Mouse (Mus musculus): Measurements from ENCODE around the gene Vsir. TPM values are rescaled to one million over a fixed set of nuclear protein-coding genes. Genes with fewer than 3 reads are reported as not detected.

The Vsir gene
- polyA plus RNA-seq, 1 experiment from 2014 or later: 1.9 TPM

Other genes with a start within 250 kb of the Vsir start
- gene Spock2, start 240.6 kb upstream of the Vsir start, polyA plus RNA-seq (2016; fragmentation: Nextera tagmentation; extraction: Ambion mirVana): 7.9 and 16.0 TPM in 2 replicates
- 2.0 and 2.5 TPM in 2 replicates for gene Chst3, start 127.6 kb upstream of the Vsir start, polyA plus RNA-seq (2016; fragmentation: Nextera tagmentation; extraction: Ambion mirVana)
- gene Psap, start 69.2 kb upstream of the Vsir start, polyA plus RNA-seq (2016; fragmentation: Nextera tagmentation; extraction: Ambion mirVana): 52.0 and 69.2 TPM in 2 replicates
- gene Gm17455, start 52.9 kb downstream of the Vsir start, polyA plus RNA-seq (2016; fragmentation: Nextera tagmentation; extraction: Ambion mirVana): 3.7 and 5.5 TPM in 2 replicates

Data from midbrain, embryonic 10.5 days (tissue).